Mouse (Mus musculus): ENCODE measurements around the gene Stat6.

The Stat6 gene

GRCm38 (mm10) chr10:127668093-127669050, 25.6 kb downstream of the Stat6 start, which contains the start of gene Nab2:
Nab2 (minus strand) TSS chr10:127668568.
- in situ Hi-C loops (cut with MboI, MseI) = loop anchor here (25.0 kb wide), 2 partner anchors 819 to 894 kb away; partner anchors contain the start of genes Myl6 (in 1 of the 2), Myl6b (in 1 of the 2) and Pa2g4 (in 1 of the 2)

- in situ Hi-C loops (cut with MboI, MseI) = loop anchor here (25.0 kb wide), 2 partner anchors 818 to 893 kb away; partner anchors contain the start of genes Myl6 (in 1 of the 2), Myl6b (in 1 of the 2) and Pa2g4 (in 1 of the 2)
These were observed 26.4 kb downstream of the Stat6 start for GRCm38 (mm10) chr10:127669170-127669569.

- in situ Hi-C loops (cut with MboI, MseI) = loop anchor here (10.0 to 25.0 kb wide), 3 partner anchors 605 to 892 kb away; partner anchors contain the start of genes Cdk4 (in 1 of the 2), March9 (in 1 of the 2), Myl6 (in 1 of the 2) and Myl6b (in 1 of the 2)
These were observed 27.4 kb downstream of the Stat6 start for GRCm38 (mm10) chr10:127670185-127670584.

GRCm38 (mm10) chr10:127671276-127671675, 28.5 kb downstream of the Stat6 start:
- in situ Hi-C loops (cut with MboI, MseI) = loop anchor here (10.0 to 25.0 kb wide), 3 partner anchors 606 to 891 kb away; partner anchors contain the start of genes Cdk4 (in 1 of the 2), March9 (in 1 of the 2), Myl6 (in 1 of the 2) and Myl6b (in 1 of the 2)

DNA sequence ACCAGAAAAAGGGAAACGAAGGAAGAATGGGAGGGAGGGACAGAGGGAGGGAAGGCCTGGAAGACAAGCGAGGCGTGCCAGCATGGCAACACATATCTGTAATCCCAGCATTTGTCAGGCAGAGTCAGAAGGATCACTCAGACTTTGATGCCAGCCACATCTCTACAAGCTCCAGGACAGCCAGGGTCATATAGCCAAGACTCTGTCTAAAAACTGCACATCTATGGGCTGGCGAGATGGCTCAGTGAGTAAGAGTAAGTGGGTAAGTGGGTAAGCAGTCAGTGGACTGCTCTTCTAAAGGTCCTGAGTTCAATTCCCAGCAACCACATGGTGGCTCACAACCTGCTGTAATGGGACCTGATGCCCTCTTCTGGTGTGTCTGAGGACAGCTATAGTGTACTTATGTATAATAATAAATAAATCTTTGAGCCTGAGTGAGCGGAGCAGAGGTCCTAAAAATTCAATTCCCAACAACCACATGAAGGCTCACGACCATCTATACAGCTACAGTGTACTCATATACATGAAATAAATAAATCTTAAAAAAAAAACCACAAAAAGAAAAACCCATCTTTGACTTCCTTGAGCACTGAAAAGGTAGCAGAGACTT, 31.4 kb downstream of the Stat6 start:
- in situ Hi-C loops (cut with MboI, MseI) = loop anchor here (10.0 to 25.0 kb wide), 3 partner anchors 609 to 888 kb away; partner anchors contain the start of genes Cdk4 (in 1 of the 2), March9 (in 1 of the 2), Myl6 (in 1 of the 2) and Myl6b (in 1 of the 2)

GRCm38 (mm10) chr10:127674794-127675522, 32.2 kb downstream of the Stat6 start:
- in situ Hi-C loops (cut with MboI, MseI) = loop anchor here (5.0 to 25.0 kb wide), 4 partner anchors 67 to 887 kb away; partner anchors contain the start of genes Cdk4 (in 1 of the 2), March9 (in 1 of the 2), Myl6 (in 1 of the 2) and Myl6b (in 1 of the 2)

DNA sequence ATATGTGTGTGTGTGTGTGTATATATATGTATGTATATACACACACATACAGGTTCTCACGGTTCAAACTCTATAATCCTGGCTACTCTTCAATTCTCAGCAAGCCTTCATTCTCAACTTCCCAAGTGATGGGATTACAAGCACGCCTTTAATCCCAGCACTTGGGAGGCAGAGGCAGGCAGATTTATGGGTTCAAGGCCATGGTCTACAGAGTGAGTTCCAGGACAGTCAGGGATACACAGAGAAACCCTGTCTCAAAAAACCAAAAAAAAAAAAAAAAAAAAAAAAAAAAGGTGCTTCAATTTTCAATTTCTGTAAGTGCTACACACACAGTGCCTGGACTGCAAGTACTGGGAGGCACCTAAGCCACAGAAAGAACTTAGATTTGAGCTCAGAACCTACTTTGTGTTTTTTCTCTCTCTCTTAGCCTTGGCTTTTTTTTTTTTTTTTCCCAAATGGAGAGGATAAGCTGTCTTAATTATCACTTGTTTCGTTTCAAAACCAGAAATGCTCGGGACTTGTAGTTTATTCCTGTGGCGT, 33.1 kb downstream of the Stat6 start:
- in situ Hi-C loops (cut with MboI, MseI) = loop anchor here in 1 of 2 experiments (5.0 to 10.0 kb wide), 2 partner anchors 66 to 611 kb away; partner anchors contain the start of genes Cdk4 and March9

- in situ Hi-C loops (cut with MboI, MseI) = loop anchor here in 1 of 2 experiments (5.0 to 10.0 kb wide), 2 partner anchors 65 to 612 kb away; partner anchors contain the start of genes Cdk4 and March9
These were observed 34.1 kb downstream of the Stat6 start for GRCm38 (mm10) chr10:127676691-127677548.

DNA sequence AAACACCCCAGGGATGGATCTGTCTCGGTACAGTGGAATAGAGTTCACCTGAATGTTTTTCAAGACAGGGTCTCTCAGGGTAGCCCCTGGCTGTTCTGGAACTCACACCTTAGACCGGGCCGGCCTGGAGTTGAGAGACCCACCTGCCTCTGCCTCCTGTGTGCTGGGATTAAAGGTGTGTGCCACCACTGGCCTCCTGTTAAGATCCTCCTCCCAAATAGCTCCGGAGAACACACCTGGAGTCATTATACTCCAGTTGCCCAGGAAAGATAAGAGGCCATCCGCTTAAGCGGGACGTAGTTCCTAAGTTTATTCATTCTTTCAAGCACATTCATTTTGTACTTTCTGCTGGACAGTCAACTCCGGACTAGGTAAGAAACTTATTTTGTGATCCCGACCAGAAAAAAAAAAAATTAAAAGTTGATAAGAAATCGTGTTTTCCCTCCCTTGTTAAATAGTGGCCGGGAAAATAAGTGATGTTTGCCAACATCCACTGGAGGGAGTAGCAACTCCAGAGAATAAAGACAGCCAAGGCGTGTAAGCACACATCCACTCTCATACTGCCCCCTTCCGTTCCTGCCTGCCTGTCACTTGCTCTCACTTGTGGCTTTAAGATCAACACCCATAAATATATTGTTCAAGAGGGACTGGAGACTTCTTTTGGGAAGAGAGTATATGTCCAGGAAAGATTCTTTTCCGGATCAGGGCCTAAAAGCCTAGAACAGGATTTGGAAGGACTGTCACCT, 35.0 kb downstream of the Stat6 start:
- in situ Hi-C loops (cut with MboI, MseI) = loop anchor here in 1 of 2 experiments (5.0 to 10.0 kb wide), 2 partner anchors 65 to 613 kb away; partner anchors contain the start of genes Cdk4 and March9

DNA sequence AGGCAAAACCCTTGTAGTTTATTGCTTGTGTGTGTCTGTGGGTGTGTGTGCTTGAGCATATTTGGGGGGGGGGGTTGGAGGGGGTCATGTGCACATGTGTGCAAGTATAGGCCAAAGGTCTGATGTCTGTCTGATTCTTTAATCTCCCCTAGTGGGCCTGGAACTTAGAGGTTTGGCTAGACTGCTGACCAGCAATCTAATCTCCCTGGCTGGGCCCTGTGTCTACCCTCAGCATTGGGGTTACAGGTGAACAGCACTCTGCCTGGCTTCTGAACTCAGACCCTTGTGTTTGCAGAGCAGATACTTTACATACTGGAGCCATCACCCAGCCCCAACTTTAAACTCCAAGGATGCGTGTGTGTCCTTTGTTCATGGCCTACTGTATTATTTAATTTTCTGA, 36.4 kb downstream of the Stat6 start:
- in situ Hi-C loops (cut with MboI, MseI) = loop anchor here in 1 of 2 experiments (5.0 to 10.0 kb wide), 2 partner anchors 63 to 614 kb away; partner anchors contain the start of genes Cdk4 and March9

- in situ Hi-C loops (cut with MboI, MseI) = loop anchor here in 1 of 2 experiments (5.0 to 10.0 kb wide), 2 partner anchors 62 to 615 kb away; partner anchors contain the start of genes Cdk4 and March9
These were observed 37.1 kb downstream of the Stat6 start for GRCm38 (mm10) chr10:127679881-127680280.

DNA sequence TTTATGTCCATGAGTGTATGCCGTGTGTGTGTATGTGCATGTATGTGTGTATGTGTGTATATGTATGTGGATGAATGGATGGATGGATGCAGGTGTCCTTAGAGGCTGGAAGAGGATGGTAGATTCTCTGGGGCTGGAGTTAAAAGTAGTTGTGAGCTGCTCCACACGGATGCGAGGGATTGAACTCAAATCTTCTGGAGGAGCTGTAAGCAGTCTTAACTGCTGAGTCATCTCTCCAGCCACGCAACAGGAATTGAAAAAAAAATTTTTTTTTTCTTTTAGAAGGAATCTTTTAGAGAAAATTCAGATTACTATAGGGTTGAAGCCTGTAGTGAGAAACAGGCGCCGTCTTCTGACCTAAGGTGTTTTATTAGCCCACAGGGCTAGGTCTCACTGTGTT, 40.1 kb downstream of the Stat6 start:
- in situ Hi-C loops (cut with MboI, MseI) = no loop called here

DNA sequence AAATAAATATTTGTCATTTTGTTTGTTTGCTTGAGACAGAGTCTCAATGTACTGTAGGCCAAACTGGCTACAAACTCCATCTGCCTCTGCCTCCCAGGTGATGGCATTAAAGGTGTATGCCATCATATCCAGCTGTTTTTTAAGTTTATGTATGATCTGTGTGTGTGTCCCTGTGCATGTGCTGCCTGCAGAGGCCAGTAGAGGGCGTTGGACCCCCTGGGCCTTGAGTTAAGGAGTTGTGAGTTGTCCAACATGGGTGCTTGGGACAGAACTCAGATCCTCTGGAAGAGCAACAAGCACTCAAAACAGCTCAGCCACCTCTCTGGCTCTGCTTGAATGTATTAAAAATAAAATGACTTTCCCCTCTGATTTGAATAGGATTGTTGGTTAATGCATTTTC, 48.3 kb downstream of the Stat6 start:
- in situ Hi-C loops (cut with MboI, MseI) = no loop called here

DNA sequence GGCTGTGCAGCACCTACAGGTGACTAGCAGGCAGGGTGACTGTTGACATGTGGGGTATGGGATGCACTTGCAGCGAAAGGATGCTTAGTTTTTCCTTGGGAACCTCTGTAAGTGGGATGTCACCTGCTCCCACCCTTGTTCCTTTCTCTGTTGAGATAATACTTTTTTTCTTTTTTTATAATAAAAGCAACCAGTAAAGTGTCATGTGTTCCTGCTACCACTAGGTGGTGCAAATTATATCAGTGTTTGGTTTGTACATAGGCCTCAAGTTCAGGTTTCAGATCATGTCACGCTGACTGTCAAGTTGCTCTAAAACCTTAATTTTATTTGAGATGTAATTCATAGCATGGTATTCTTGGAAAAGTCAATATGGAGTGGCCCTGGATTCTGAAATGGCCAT, 51.9 kb downstream of the Stat6 start:
- in situ Hi-C loops (cut with MboI, MseI) = no loop called here

- in situ Hi-C loops (cut with MboI, MseI) = no loop called here
These were observed 53.0 kb downstream of the Stat6 start for GRCm38 (mm10) chr10:127695775-127696174.

- in situ Hi-C loops (cut with MboI, MseI) = no loop called here
These were observed 56.2 kb downstream of the Stat6 start for GRCm38 (mm10) chr10:127698966-127699365.

DNA sequence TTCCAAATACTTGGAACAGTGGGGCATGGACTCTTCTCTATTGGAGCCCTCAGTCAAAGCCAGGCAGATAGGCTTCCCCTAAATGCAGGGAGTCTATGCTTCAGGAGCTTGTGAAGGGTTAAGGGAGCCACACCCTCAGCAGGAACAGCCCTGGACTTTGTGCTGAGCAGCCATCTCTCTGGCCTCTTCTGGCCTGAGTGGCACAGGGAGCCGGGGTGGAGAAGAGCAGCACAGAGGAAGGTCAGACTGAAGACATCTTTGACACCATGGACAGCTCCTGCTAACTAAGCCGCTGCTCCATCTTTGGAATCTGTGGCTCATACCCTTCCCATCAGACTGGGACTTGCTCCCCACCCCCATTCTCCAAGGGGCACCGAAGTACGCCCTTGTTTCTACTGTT, 60.5 kb downstream of the Stat6 start:
- in situ Hi-C loops (cut with MboI, MseI) = no loop called here

GRCm38 (mm10) chr10:127704293-127704692, 61.5 kb downstream of the Stat6 start:
- in situ Hi-C loops (cut with MboI, MseI) = no loop called here

All from T-helper 17 cell (primary cell).